Mouse (Mus musculus) left cerebral cortex, adult 2 months (tissue): ENCODE data around the gene Abcc10. TPM values are rescaled to one million over a fixed set of nuclear protein-coding genes. Genes with fewer than 3 reads are reported as not detected.

ENCODE experiments used
- DNase-seq, 2 experiments: peaks; one replicate each; pipeline ENCODE4 v3.0.0; 2021 to 2022; ENCODE audit warnings: low spot score in 2 of 2, mixed read lengths in 1 of 2; ENCODE audit errors: extremely low spot score in 1 of 2
- H3K27ac ChIP-seq: fragments of 200-600 bp; 2 replicates; pipeline ENCODE4 v1.8.1; 2022
- H3K4me3 ChIP-seq: fragments of 200-600 bp; 2 replicates; pipeline ENCODE4 v1.8.1; 2022
- CTCF ChIP-seq: fragments of 200-600 bp; IDR thresholded peaks from 2 replicates; pipeline ENCODE4 v1.8.1; 2022; ENCODE audit warnings: antibody characterized with exemption, mild to moderate bottlenecking, moderate library complexity
- intact Hi-C: fragments of 180-260 bp; cut with DNase I; formaldehyde crosslinking; loops from one replicate; pipeline ENCODE4 v1.15.1; 2025
- total RNA-seq, 2 experiments: library from RNA; stranded (reverse); gene quantifications; 2 replicates each; pipeline ENCODE4 v1.2.3; 2021

Gene Abcc10
- total RNA-seq, 2 experiments from 2014 or later = 10.0 to 11.5 TPM

DNA sequence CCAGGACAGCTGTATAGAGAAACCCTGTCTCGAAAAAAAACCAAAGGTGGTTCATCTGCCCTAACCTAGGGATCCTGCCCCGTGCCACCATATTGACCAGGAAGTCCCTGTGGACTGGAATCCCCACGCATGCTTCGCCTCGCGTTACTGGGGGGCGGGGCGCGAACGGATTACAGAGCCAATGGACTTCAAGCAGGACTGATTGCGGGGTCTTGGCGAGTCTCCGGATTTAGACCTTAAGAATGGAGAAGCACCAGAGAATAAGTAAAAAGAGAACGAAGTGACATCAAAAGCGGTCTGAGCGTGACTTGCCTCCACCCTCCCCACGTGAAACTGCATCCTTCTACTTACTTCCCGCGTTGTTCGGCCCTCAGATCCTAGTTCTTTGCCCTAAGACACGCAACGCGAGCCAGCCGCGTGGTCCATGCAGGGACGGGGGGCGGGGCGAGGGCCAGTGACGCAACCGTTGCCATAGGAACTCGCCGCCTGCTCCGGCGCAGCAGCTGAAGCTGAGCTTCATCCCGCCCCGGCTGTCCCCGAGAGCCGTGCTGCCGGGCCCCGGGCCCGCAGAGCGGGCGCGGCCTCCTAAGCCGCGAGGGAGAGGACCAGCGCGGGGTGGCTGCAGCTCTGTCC lies 74.6 kb downstream of the Abcc10 start, which contains the start of gene Lrrc73:
TSS of gene Lrrc73 (plus strand) at position 80 of the 633 bp plus-strand sequence.
- intact Hi-C loops = no loop called here
- H3K27ac ChIP-seq = peak within 1 kb of the TSS; percentile 91
- DNase-seq = peak; percentile 94 to 95
- peak within 1 kb of the TSS; percentile 77 for H3K4me3 ChIP-seq
- no peak for TF ChIP-seq CTCF

Other genes with a start within 250 kb of the Abcc10 start
- 10 to 100 TPM; 79.3 to 84.5 TPM for gene Mrps18a, start 217.4 kb downstream of the Abcc10 start, total RNA-seq
- gene Rsph9, start 184.1 kb downstream of the Abcc10 start, total RNA-seq = 10 to 100 TPM; 21.7 to 22.0 TPM
- 10 to 100 TPM; 11.6 to 15.7 TPM for gene Mad2l1bp, start 174.8 kb downstream of the Abcc10 start, total RNA-seq
- gene Gtpbp2, start 167.3 kb downstream of the Abcc10 start, total RNA-seq = 100 to 1,000 TPM; 134 to 140 TPM
- 1 to 10 TPM; 6.3 to 6.7 TPM for gene Polh, start 125.7 kb downstream of the Abcc10 start, total RNA-seq
- gene Xpo5, start 125.6 kb downstream of the Abcc10 start, total RNA-seq = 10 to 100 TPM; 42.1 to 43.3 TPM
- gene Polr1c, start 80.3 kb downstream of the Abcc10 start, total RNA-seq = 10 to 100 TPM; 38.1 to 40.4 TPM
- gene Yipf3, start 80.3 kb downstream of the Abcc10 start, total RNA-seq = 10 to 100 TPM; 85.5 to 87.6 TPM
- 10 to 100 TPM; 63.4 to 63.7 TPM for gene Lrrc73, start 74.8 kb downstream of the Abcc10 start, total RNA-seq
- gene Tjap1, start 45.3 kb downstream of the Abcc10 start, total RNA-seq = 10 to 100 TPM; 38.4 to 60.3 TPM
- gene Dlk2, start 30.9 kb downstream of the Abcc10 start, total RNA-seq = 10 to 100 TPM; 66.1 to 82.1 TPM
- 10 to 100 TPM; 56.7 to 69.5 TPM for gene Zfp318, start 55.4 kb upstream of the Abcc10 start, total RNA-seq
- gene Crip3, start 100.6 kb upstream of the Abcc10 start, total RNA-seq = 1 to 10 TPM; 5.2 to 5.8 TPM
- gene Slc22a7, start 110.1 kb upstream of the Abcc10 start, total RNA-seq = under 1 TPM; 0.25 to 0.75 TPM
- 100 to 1,000 TPM; 136 to 148 TPM for gene Ttbk1, start 159.3 kb upstream of the Abcc10 start, total RNA-seq
- gene Dnph1, start 168.4 kb upstream of the Abcc10 start, total RNA-seq = 1 to 10 TPM; 4.2 to 5.0 TPM
- 10 to 100 TPM; 66.6 to 70.1 TPM for gene Cul9, start 218.0 kb upstream of the Abcc10 start, total RNA-seq
- 10 to 100 TPM; 57.0 to 74.2 TPM for gene Srf, start 227.8 kb upstream of the Abcc10 start, total RNA-seq